Mouse (Mus musculus): ENCODE results near the gene Marcksl1.

The Marcksl1 gene

DNA sequence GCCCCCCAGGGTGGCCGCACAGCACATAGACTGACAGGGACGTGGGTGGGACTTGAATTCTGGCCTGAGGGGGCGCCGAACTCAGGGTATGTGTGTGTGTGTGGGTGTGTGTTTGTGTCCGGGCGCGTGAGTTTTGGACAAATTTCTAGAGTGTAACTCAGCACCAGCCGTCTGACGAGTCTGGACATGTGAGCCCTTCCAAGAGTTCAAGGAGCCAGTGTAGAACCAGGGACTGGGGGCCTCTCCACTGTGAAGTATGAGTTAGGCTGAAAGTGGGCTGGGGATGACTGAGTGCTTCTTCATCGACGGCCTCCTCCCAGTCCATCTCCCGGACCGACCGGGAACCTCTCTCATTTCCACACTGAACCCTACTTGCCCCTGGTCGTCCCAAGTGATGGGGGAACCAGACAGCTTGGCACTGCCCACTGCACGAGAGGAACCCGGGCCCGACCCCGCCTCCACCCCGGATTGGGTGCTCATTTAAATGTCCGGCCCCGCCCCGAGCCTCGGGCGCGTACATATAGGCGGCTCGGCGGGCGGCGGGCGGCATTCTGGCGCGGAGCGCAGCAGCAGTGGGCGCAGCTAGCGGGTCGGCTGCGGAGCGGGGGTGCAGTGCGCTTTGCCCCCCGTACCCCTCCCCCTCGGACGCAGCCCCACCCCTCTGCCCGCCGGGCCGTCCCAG is at the start of gene Marcksl1:
TSS of gene Marcksl1 (plus strand) at position 496 of the 682 bp plus-strand sequence.
- DNase-seq: peak; percentile 92

DNA sequence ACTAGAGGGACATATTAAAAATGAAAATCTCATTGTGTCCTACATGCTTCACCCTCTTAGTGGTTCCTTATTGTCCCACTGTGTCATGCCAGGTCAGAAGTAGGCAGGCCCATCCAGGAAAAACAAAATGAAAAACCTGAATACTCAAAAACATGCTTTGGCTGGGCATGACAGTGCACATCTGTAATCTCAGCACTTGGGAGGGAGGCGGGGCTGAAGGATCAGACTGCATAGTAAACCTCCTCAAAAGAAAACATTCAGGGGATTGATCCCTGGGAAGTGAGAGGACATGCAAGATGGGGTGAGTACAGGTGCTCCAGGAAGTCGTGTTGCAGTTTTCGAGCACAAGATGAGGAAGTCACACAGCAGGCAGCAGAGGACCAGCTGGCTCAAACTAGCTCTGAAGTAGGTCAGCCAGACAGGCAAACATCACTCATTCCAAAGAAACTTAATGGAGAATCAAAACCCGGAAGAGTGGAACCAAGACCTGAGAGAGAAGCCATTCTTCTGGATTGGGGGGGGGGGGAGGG is 49.0 kb upstream of the Marcksl1 start:
- DNase-seq: no peak

DNA sequence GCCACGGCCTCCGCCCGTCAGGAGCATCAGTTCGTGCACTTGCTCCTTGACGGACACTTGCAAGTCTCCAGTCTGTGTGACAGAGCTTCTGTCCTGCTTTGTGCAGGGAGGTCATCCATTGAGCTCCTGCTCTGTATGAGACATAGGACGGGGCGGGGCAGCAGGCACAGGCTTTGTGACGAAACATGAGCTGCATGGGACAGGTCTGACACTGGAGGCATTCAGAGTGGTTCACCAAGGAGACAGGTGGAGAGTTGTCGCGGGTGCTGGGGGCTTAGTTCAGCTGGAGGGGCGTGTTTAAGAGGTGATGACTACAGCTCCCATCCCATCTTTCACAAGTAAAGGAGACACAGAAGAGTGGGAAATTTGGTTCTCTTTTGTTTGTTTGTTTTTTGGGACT is 37.3 kb upstream of the Marcksl1 start:
- no peak for DNase-seq

DNA sequence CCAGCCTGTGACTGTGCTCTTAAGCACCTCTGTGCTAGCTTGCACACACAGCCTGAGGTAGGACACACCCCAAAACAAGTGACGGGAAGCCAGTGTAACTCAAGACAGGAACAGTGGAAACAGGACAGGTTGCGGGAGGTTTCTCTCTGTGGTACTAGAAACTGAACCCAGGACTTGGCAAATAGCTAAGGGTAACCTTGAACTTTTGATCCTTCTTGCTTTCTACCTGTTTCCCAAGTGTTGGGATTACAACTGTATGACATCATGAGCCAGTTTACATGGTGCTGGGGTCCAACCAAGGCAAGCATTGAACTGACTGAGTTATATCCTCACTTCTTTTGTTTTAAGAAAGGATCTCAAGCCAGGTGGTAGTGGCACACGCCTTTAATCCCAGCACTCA is 33.5 kb upstream of the Marcksl1 start:
- no peak for DNase-seq

DNA sequence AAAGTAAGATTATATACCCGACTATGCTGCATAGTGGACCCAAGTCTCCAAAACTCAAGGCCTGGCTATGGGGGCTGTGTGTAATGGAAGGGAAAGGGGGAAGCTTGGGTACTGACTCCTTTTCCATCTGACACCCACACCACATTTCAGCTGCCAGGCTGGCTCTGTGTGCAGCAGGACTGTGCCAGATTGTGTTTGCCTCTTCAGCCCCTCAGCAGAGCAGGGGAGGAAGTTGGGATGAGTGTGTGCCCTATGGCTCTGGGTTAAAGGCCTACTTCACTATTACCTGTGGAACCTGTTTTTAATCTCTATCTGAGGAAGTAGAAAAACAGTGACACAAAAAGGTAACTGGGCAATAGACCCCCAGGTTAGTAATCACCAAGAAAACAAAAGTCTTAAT is 32.3 kb upstream of the Marcksl1 start:
- no peak for DNase-seq

DNA sequence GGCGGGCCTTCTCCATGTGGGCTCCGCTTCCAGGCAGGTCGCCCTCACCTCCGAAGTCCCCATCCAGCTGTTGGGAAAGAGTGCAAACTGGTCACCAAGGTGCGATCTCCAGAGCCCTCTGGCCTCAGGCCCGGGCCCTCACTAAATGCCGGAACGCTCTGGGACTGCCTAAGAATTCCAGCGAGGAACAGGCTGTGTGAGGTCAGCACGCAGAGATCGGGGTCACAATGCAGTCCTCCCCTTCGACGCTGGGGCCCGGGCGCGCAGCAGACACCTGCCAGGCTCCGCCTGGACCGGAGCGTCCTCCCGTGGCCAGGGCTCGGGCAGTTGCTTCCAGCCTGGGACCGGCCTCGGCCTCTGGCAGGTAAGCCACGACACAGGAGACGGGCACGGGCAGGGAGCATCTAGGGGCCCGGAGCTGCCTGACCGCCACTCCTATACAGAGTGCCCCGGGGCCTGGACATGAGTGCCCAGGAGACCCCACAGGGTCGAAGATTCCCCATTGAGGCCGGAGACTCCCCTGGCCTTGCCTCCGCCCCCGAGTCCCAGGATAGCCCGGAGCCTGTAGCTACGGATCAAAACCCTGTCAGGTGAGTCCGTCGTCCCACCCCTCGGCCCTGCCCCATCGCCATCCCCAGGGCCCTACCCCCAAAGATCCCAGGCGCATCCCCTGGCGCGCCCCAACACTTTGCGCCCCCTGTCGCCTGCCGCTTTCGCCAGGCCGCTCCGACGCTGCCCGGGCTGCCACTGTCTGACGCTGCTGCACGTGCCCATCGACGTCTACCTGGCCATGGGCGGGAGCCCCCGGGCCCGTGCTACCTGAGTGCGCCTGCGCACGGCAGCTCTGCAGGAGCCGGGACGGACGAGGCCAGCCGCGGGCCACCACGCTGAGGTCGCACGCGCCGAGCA is 22.2 kb upstream of the Marcksl1 start, which contains the start of the genes Tssk3 and Fam229a:
TSS of gene Tssk3 (minus strand) at position 51 of the 909 bp plus-strand sequence.
TSS of gene Fam229a (plus strand) at position 219 of the 909 bp plus-strand sequence.
- DNase-seq: peak; percentile 36 to 76

DNA sequence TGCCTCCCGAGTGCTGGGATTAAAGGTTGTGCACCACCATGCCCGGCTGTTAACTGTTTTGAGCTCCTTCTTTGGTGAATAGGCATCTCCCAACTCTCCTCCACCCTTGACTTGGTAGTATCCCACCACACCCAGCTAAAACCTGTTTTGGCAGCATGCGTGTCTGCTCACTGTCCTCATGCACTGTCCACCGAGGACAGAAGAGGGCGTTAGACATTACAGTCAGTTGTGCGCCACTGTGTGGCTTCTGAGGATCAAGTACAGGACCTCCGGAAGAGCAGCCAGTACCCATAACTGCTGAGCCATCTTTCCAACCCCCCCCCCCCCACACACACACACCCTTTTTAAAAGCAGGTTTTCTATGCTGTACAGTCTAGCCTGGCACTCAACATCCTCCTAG is 18.7 kb upstream of the Marcksl1 start:
- peak; percentile 56 to 57 for DNase-seq

DNA sequence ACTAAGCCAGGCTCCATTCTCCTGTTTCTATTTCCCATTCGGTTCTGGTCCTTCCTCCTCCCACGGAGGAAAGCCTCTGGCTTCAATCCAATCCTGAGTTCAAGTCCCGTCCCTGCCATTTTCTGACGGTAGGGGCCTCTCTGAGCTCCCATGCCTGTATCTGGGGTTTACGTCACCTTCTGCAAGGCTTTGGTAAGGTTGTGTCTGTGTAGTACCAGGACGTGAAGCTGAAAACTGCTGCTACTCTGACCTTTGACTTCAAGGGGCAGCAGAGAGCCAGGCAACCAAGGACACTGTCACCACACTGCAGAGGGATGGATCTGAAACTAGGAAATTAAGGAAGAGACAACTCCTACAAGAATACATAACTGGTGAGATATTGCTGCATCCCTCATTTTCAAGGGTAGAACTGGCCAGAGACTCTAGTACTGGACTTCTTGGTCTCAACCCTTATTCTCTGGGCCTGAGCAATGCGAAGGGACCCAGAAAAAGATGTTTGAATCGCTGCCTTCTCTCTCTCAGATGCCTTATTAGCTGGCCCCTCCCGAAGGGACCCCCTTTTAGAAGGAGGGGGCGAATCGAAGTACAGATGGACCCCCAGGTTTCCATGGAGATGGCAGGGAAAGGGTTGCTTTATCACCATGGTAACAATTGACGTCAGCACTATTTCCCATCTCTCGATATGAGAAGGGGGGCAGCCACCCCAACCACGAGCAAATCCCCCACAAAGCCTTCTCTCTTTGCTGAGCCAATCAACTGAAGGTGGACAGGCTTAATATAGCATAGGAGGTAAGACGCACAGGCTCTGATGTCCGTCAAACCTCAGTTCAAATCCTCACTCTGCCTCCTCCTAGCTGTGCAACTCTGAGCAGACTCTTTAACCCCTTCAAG is 17.5 kb upstream of the Marcksl1 start:
- DNase-seq: peak; percentile 13 to 44

DNA sequence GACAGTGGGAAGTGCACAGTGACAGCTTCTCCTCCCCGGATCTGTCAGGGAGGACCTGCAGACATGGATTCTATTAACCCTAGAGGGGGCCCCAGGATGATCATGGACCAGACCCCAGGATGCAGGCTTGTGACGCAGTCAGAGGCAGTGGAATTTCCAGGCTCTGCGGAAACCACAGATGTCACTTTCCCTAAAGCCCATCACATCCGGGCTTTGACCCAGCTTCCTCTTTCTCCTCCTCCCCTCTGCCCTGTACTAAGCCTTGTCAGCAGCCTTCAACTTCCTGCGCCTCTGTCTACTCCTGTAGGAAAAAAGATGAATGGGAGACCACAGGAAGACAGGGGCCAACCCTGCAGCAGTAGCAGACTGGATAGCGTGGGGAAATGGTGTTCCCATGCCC is 16.8 kb upstream of the Marcksl1 start:
- peak; percentile 63 to 77 for DNase-seq

DNA sequence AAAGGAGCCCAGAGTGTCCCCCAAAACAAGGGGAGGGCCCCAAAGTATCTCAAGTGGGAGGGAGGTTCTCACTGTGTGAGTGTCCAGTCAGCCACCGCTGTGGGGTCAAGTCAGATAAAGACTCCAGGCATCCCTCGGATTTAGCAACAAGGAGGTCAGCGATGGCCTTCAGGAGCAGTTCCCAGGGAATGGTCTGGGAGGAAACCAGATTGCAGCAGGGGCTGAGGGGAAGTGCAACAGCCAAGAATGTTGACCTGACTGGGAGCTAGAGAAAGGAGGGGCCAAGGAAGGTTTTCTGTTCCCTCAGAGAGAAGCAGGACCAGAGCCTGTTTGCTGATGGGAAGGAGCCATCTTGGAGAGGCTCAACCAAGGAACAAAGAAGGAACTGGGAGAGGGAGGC is 14.4 kb upstream of the Marcksl1 start:
- DNase-seq: peak; percentile 21 to 50

DNA sequence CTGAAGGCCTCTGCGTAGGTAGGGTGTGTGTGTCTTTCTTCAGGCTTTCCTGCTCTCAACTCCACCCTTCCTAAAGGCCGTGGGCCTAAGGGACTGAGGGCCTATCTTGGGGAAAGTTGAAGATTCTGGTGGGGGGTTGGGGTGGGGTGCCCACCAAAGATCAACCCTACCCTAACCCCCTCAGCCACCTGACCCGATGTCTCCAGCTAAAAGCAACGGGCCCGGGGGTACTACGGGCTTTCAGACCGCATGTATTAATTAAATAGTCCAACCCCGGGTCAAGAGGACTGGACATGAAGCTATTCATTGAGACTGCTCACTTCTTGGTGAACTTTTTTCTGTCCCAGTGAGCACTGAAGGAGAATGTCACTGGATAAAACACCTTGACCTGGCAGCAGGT is 13.4 kb upstream of the Marcksl1 start:
- no peak for DNase-seq

DNA sequence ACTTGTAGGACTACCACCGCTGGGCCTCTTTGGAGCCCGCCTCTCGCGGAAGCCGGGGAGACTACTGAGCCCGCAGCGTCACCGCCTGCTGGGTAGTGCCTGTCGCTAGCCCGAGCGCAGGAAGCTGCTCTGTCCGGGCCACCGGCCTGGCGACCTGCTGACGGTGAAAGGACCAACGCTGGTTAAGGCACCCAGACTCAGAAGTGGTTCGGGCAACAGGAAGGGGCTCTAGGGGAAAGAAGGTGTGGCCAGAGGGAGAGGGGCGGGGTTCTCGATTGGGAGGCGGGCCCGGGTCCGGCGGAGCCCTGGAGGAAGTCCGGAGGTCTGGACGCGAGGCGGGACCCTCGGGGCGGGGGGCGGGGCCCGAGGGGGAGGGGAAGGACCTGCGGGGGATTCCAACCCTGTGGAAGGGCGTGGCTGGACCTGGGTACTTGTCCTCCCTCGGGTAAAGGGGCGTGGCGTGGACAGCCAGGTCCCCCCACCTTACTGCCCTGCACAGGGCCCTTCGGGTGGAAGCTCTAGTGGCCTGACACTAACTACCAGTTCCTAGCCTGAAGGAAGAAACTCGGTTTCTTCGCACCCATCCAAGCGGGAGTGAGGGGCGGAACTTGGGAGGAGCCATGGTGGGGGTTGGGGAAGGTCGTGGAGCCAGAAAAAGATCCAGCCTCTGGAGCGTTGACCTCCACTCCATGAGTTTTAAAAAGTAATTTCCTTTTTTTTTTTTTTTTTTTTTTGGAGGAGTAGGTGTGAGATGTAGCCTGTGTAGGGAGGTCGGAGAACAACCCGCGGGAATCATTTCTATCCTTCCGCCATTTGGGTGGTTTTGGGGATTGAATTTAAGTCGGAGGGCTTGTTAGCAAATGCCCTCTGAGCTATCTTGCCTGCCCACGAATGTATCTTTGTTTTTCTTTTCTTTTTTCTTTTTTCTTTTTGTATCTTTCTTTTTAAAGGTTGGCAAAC is 12.5 kb upstream of the Marcksl1 start:
- DNase-seq: peak; percentile 92 to 95

DNA sequence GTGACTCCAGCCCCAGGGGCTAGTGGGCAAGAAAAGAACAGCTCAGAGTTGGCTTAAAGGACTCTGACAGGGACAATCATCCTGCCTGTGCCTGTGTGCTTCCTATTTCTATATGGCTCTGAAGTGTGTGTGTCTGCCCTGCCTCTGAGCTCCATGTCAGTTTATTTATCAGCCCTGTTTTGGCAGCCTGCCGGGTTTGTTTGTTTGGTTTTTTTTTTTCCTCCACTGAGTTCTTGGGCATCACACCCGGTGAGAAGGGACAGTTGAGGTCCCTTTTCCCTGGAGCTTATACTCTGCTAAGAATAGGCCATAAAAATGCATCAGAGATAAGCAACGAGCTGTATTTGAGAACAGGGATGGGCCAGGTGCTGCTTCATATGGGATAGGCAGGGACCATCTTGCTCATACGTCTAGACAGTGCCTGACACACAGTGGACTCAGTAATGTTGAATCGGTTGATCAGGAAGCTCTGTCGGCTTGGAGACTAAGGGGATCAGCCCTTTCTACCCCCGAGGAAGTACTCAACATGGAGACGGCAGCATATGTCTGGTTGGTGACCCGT is 11.0 kb upstream of the Marcksl1 start:
- DNase-seq: no peak

DNA sequence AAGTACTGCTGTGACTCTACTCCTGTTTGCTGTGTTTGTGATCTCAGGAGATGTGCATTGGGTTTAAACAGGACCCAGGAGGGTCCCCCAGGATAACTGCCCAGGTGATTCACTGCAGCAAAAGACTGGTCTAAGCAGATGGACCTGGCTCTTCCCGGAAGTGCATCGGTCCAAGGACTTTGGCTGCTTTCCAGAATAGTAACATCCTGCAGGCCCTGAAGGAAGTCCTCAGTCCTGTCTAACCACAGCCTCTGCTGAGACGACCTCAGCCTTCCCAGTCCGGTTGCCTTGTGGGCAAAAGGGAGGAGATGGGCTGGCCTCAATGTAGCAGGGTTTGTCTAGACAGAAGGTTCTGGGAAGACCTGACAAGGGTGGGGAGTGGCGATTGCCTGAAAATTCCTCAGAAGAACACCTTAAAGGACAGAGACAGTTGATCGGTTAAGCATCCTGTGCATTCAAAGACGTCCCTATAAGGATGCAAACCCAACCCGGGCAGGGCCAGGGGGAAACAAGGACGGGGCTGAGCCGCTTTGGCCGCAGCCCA is 10.4 kb upstream of the Marcksl1 start:
- peak; percentile 24 to 55 for DNase-seq

DNA sequence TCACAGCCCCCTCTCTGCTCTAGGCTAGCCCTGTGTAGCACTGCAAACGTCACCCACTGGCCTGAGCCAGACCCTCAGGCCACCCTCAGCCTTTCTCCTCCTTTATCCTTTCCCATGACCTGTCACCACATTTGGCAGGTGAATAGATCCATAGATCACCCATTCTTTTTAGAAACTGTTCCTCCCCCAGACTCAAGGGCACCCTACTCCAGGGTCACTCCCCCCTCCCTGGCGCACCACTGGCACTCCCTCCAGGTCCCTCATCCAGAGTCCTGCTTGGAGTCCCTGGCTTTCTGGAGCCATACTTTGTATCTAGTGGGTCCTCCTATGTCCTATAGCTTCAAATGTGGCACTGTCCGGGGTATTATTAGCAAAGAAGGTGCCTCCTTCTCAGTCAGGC is 7.9 kb upstream of the Marcksl1 start:
- DNase-seq: no peak

DNA sequence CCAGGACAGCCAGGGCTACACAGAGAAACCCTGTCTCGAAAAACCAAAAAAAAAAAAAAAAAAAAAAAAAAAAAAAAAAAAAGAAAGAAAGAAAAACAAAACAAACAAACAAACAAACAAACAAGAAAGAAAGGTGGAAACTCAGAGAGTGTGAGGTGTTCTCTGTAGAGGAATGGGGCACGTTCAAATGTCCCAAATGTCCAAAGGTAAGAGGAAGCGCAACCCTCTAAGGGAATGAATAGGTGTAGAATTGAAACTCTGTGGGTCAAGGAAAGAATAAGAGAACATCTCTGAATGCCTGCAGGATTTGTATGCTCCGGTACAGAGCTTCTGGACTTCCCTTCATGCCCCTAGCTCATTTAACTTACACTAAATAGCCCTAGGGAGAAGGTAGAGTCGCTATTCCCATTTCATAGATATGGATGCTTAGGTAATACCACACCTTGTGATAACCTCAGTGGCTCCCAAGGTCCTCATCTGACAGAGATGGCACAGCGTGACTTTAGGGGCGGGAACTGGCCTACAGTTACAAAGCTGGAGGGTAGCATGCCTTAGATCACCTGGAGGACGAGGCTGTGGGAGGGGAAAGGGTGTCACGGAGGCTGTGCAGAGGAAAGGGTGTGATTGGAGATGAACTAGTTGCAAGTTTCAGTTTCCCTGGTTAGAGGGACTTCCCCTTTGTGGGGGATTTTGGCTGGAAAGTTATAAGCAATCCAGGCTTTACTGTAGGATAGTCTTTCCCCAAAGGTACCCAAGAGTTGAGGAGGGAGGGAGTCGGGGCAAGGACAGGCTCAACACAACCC is 5.7 kb upstream of the Marcksl1 start:
- DNase-seq: no peak

DNA sequence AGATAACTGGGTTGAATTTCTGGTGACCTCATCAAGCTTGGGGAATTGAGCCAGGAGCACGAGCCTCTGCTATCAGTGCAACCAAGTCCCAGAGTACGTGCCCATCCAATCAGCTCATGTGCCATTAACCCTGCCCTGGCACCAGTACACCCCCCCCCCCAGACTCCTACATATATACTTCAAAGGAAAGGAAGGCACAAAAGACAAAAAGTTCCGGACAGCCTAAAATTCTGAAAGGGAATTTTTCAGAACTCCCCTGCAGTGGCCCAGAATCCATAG is 5.2 kb upstream of the Marcksl1 start:
- DNase-seq: no peak

DNA sequence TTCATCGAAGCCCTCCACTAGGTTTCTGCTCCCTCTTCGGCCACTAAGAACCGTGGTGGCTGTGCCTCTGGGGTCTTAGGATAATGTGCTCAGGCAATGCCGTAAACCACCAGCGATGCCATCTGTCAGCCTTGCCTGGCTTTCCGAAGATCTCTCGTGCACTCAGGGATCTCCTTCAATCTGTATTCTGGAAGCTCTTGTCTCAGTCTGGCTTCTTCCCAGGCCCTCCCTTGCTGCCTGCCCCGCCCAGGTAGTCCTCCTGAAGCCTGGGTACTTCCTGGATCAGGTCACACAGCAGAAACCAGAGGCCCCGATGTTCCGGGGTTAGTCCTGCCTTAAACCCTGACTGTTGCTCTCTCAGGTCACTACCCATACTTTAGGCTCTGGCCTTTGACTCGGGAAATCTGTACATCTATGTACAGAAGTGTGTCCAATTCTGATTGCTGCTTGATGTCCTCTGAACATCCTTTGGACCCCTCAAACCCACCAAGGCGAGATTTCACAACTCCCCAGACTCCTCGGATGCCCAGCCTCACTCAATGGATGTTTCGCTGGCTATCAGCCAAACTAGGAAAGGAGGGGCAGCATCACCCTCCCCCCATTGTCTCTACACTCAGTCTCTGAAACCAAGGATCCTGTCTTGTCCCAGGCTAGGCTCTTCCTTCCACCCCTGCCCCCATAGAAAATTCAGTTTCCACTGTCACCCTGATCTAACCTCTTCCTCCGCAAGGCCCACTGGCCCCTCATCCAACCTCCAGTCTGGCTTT is 4.4 kb upstream of the Marcksl1 start:
- DNase-seq: peak; percentile 40 to 63

DNA sequence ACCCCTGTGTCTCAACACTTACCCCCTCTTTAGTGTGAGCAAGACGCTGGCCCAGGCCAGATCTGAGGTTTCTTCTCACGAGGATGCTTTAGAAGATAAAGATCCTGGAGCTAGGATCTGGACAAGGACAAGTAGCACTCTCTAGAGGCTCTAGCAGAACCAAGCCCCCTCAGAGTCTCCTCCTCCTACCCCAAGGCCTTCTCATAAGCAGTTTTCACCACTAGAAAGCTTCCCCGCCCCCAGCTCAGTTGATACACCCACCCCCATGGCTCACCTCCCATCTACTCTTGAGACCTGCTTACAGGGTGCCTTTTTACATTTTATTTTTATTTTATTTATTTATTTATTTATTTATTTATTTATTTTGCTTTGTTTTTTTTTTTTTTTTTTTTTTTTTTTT is 3.7 kb upstream of the Marcksl1 start:
- no peak for DNase-seq
